In genomic region chr1:71127171-71127570, GRCm38 (mm10) we compare ENCODE assay signal across 24 mouse cellular contexts.
"Had no signal": no experiment of that assay in that cellular context is flagged by ENCODE, and none has a peak within 500 bp of the region (broad histone marks: within the 10 kb centered on the region; RNA-seq: fewer than 3 reads in every experiment).

No protein-coding gene starts in this region.

- H3K9ac ChIP-seq: heart, embryonic 12.5 days; hindbrain, embryonic 12.5 days; hindbrain, embryonic 14.5 days; intestine, embryonic 15.5 days; limb, embryonic 12.5 days; liver, embryonic 13.5 days had no signal

- H3K36me3 ChIP-seq: heart, embryonic 10.5 days; heart, embryonic 12.5 days; hindbrain, embryonic 10.5 days; hindbrain, embryonic 12.5 days; intestine, embryonic 15.5 days; limb, embryonic 10.5 days; limb, embryonic 12.5 days; liver, embryonic 13.5 days had no signal

- H3K27me3 ChIP-seq: heart, embryonic 12.5 days; hindbrain, embryonic 12.5 days; intestine, embryonic 15.5 days; limb, embryonic 12.5 days; liver, embryonic 13.5 days had no signal

- H3K4me1 ChIP-seq: heart, embryonic 10.5 days; heart, embryonic 12.5 days; hindbrain, embryonic 10.5 days; hindbrain, embryonic 12.5 days; intestine, embryonic 15.5 days; limb, embryonic 10.5 days; limb, embryonic 12.5 days; liver, embryonic 13.5 days had no signal

- DNase-seq: gastrocnemius, adult 2 months; gastrocnemius, postnatal 10 days; gastrocnemius, postnatal 25 days; heart, adult 18-20 months; heart, postnatal 10 days; heart, postnatal 4 days; kidney, adult 18-20 months; kidney, adult 8-10 months; kidney, postnatal 10 days; kidney, postnatal 25 days; kidney, postnatal 4 days; liver; liver, embryonic 13.5 days had no signal

- H3K4me3 ChIP-seq: gastrocnemius, adult 2 months; heart, embryonic 10.5 days; heart, embryonic 12.5 days; hindbrain, embryonic 10.5 days; hindbrain, embryonic 12.5 days; intestine, embryonic 15.5 days; layer of hippocampus, adult 2 months; left cerebral cortex, adult 2 months; limb, embryonic 10.5 days; limb, embryonic 12.5 days; liver, embryonic 13.5 days had no signal

- H3K27ac ChIP-seq: gastrocnemius, adult 2 months; heart, embryonic 10.5 days; hindbrain, embryonic 10.5 days; hindbrain, embryonic 12.5 days; hindbrain, embryonic 14.5 days; intestine, embryonic 15.5 days; layer of hippocampus, adult 2 months; left cerebral cortex, adult 2 months; limb, embryonic 10.5 days; limb, embryonic 12.5 days; liver, embryonic 13.5 days had no signal

- H3K9me3 ChIP-seq: heart, embryonic 10.5 days; heart, embryonic 12.5 days; hindbrain, embryonic 10.5 days; hindbrain, embryonic 12.5 days; intestine, embryonic 15.5 days; limb, embryonic 10.5 days; limb, embryonic 12.5 days; liver, embryonic 13.5 days had no signal

- H3K4me2 ChIP-seq: heart, embryonic 12.5 days; hindbrain, embryonic 12.5 days; hindbrain, embryonic 14.5 days; intestine, embryonic 15.5 days; limb, embryonic 12.5 days; liver, embryonic 11.5 days; liver, embryonic 13.5 days had no signal
